Mouse (Mus musculus) cerebellum, adult (tissue): ENCODE data around the gene Tpcn2.

ENCODE experiments used
- ATAC-seq: cut with Nextera tagmentation; 2 replicates; pipeline ENCODE4 v1.9.2; 2017; ENCODE audit warnings: mild to moderate bottlenecking, moderate library complexity, mixed read lengths; ENCODE audit not compliant: insufficient number of reproducible peaks, low FRiP score, low TSS enrichment

Tpcn2 gene

DNA sequence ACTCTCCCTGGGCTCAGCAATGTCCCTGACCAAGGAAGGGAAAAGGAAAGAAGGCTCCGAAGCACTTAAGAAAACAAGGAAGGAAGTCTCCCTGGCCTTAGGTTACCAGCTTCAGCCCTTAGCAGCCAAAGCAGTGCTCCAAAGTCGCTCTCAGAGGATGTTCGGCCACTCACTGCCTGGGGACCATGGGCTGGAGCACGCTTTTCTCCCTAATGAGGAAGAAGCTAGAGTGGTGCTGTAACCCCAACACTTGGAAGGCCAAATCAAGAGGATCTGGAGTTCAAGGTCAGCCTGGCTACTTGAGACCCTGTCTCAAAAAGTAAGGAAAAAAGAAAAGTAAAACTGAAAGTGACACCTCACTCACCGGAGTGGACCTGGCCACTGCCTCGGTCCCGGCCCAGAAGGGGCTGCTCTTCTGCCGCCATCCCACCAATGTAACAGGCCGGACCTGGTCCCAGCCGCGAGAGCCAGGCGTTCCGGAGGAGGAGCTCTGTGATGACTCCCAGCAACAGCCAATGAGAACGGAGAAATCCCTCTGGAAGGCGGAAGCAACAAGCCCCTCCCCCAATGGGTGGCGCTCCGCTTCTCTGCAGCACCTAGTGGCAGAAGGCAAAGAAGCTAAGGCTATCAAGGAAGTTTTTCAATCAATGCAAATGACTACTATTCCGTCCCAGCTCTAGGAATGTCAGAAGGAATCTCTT lies at the start of gene Tpcn2:
Tpcn2 (minus strand) TSS at position 525 of the 701 bp plus-strand sequence.
- peak; percentile 87 for ATAC-seq

DNA sequence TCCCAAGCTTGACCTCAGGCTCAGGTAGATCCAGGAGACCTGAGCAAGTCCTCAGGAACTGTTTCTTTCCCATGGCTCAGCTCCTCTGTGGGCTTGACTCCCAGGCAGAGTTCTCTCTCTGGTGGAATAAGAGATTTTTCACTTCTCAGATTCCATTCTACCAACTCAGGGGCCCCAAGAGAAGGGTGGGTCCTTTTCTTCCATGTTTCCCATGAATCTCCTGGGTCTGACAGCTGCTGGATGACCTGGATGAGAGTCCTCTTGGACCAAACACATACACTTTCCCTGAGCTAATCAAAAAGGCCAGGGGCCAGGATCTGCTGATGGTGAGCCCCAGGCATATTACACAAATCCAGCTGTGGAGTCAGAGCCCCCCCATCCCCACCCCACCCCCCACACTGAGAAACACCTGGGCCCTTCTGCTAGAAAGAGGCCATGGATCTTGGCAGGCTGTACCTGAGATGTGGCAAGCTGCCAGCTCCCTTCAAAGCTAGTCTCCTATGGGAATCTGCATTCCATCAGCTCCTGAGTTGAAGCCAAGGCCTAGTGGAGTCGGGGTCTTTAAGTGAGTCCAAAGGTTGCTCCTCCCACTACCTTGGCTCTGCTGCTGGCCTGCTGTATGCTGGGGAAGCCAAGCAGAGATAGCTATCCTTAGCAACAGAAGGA lies 48.7 kb upstream of the Tpcn2 start:
- no peak for ATAC-seq

DNA sequence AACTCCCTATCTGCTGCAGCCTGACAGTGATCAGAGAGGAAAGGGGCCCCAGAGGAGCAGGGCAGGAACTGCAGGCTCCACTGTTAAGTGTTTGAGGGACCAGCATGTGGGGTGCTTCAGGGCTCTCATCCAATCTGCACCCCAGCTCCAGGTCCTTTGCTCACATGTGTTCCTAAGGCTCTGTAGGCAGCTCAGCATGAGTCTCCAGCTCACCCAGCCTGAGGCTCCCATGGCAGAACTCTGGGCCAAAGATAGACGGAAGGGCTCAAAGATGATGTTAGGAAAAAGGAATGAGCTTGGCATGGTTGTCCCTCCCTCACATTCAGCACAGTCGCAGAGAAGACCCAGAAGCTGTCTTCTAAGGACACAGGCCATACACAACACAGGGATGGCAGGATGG lies 46.8 kb upstream of the Tpcn2 start:
- ATAC-seq, result no peak

DNA sequence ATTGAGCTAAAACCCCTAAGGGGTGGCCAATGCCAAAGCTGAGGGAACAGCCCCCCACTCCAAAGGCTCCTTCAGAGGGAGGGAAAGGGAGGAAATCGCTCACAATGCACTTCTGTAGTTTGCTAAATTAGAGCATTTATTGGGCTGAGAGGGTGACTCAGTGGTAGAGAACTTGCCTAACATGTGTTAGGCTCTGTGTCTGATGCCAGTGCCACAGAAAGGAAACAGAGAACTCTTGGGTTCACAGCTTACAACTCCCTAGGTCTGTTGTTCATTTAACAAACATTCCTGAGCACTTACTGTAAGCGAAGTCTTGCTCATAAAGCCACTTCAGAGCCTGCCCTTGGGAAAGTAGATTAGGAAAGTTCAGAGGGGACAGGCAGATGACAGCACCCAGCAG lies 46.2 kb upstream of the Tpcn2 start:
- ATAC-seq, result no peak

DNA sequence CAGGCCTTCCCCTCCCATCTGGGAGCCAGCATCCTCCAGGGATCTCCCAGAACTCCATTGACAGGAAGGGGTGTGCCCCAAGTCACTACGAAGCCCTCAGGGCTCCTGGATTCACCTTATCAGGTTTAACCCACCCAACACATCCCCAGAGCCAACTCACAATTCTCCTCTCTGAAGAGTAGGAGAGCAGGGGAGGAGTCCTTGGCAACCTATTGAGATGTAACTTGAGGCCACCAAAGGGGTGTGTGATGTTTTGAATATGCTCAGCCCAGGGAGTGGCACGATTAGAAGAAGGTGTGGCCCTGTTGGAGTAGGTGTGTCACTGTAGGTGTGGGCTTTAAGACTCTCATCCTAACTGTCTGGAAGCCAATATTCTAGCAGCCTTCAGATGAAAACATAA lies 41.9 kb upstream of the Tpcn2 start:
- ATAC-seq, result no peak

DNA sequence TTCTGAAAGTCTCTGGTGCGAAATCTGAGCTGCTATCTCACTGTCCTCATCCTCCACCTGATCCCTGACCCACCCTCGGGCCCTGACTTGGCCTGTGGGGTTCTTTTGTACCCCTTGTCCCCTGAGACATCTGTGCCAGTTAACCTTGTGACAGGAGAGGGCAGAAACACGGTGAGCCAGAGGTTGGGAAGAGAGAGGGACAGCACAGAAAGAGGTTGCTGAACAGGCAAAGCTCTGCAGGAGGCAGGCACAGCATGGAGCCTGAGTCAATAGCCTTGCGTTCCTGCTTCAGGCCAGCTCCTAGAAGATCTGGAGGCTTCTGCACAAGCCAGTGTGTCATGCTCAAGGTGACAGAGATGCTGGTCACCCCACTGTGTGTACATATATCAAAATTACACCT lies 39.8 kb upstream of the Tpcn2 start:
- no peak for ATAC-seq

DNA sequence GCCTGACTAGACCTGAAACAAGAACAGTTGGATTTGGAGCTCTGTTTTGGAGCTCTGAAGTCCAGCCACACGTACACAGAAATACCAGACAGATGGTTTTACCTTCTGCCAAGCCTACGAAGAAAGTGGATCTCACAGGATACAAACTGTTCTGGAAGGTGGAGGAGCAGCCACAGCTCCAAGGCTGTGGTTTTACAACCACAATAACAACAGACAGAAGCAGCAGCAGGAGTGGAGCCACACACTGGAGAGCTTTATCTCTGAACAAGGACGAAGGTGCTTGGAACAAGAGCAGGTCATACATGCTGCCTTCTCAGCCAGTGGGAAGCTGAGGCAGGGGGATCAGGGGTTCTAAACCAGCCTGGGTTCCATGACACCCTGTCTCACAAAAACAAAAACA lies 35.7 kb upstream of the Tpcn2 start:
- ATAC-seq, result peak; percentile 71; the same call in 1 of the 2 replicates

DNA sequence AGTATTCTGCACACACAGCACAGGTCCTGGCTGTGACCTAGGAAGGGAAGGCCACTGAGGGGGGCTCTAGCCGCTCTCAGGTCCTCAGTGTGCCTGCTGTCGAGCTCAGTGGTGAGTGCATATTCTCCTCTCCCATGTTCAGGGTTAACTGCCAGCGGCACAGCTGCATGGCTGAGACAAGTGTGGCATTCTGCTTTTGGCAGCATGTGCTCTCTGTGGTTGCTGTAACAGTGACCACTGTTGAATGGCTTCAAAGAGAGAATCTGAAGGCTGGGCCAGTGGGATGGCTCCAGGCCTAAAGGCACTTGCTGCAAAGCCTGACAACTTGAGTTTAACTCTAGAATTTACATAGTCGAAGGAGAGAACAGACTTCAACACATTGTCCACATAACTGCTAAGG lies 33.7 kb upstream of the Tpcn2 start:
- ATAC-seq, result no peak

DNA sequence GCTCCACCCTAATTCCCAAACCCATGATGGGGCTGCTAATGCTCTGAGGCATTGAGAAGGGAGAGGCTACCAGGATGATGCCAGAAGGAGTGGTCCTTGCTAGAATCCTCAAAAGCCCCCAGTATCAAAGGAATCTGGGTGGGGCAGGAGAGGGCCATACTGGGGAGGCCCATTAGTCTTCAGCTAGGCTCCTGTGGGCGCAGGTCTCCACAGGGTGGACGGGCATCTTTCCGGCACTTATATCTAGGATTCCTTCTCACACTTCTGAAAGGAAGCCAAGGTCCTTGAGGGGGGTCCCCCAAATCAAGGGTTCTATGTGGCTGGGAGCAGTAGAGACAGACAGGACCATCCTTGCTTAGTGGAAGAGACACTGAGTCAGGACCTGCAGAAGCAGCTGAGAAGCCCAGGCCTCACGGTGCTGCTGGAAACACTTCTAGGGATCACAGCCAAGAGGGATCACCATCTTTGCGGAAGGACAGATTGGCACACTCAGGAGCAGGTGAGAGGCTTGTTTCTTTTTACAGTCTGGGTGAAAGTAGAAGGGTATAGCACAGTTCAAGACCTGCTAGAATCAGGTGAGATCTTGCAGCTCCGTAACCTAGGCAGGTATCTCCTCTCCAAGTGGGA lies 31.1 kb upstream of the Tpcn2 start, which contains the start of gene Mrgprd:
Mrgprd (plus strand) TSS at position 51 of the 627 bp plus-strand sequence.
- ATAC-seq, result no peak

DNA sequence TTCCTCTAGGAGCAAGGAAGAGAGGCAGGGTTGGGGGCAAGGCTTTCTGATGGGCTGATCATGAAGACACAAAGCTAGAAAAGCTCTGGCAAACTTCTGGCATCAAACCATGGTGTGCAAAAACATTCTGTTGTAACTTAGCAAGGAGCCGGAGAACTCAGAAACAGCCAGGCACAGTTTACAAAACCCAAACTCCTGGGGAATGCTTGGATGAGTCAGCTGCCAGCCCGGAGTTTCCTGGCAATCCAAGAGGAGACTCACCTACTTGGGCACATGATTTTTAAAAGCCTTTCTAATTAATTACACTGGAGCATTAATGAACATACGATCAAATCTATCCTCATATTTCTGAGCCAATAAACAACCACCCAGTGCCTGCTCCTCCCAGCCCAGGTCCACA lies 28.3 kb upstream of the Tpcn2 start:
- ATAC-seq, result no peak

DNA sequence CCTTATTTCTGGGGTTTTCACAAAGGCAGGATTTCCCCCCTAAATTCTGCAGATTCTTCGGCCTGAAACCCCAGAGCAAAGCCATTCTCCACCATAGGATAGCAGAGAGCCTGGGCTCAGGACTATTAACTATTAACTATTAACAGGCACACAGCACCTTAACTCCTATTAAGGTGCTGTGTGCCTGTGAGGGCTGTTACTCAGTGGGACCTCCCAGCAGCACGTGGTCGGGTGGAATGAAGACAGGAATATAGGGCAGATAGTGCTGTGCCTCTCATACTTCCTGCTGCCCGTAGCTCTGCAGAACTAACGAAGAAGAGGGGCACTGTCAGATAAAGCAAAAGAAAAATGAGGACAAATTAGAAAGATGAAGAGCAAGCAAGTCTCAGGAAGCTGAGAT lies 26.7 kb upstream of the Tpcn2 start:
- no peak for ATAC-seq

DNA sequence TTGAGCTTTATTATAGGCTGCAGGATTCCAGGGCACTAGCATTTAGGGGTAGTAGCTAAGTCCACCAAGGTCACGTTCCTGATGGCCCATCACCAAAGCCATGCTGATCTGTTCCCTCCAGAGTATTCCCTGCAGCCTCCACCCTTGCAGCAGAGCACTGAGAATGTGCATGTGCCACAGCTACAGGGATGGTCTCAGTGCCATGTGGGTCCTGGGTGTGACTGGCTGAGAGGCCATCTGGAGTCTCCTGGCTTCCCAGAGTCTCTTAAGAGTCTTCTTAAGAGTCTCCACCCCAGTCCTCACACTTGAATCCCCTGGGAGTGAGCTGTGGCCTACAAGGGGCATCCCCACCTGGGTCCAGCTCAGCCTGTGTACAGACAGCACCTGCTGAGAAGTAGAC lies 26.1 kb upstream of the Tpcn2 start:
- no peak for ATAC-seq

DNA sequence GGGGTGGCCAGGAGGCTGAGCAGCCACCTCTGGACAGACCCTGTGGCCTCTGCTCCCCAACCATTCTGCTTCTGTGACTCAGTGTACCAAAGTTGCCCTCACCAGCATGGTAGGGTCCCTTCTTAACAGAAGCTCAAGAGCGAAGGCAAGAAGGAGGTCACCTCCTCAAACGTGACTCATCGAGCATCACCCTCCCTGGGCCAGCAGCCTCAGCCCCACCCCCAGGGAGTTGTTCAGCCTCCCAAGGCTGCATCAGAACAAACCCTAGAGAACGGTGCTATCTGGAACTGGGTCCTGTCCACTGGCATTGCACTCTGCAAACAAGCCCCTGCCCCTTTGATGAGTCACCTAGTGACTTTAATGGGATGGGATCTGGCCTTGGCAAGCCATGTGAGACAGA lies 25.1 kb upstream of the Tpcn2 start:
- no peak for ATAC-seq

DNA sequence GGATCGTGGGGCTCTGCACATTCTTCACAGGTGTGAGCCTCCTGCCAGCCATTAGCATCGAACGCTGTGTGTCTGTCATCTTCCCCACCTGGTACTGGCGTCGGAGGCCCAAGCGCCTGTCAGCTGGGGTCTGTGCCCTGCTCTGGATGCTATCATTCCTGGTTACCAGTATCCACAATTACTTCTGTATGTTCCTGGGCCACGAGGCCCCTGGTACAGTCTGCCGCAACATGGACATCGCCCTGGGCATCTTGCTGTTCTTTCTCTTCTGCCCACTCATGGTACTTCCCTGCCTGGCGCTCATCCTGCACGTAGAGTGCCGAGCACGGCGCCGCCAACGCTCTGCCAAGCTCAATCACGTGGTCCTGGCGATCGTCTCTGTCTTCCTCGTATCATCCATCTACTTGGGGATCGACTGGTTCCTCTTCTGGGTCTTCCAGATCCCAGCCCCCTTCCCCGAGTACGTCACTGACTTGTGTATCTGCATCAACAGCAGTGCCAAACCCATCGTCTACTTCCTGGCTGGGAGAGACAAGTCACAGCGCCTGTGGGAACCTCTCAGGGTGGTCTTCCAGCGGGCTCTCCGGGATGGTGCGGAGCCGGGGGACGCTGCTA lies 24.4 kb upstream of the Tpcn2 start:
- ATAC-seq, result no peak

DNA sequence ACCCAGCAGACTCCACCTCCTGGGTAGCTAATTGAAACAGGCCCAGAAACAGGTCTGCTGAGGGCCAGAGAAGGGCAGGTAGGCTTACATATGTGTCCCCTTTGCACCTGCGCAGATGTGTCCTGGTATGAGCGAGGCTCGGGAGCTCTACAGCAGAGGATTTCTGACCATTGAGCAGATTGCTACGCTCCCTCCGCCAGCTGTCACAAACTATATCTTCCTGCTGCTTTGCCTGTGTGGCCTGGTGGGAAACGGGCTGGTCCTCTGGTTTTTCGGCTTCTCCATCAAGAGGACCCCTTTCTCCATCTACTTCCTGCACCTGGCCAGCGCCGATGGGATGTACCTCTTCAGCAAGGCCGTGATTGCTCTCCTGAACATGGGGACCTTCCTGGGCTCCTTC lies 23.8 kb upstream of the Tpcn2 start:
- no peak for ATAC-seq

DNA sequence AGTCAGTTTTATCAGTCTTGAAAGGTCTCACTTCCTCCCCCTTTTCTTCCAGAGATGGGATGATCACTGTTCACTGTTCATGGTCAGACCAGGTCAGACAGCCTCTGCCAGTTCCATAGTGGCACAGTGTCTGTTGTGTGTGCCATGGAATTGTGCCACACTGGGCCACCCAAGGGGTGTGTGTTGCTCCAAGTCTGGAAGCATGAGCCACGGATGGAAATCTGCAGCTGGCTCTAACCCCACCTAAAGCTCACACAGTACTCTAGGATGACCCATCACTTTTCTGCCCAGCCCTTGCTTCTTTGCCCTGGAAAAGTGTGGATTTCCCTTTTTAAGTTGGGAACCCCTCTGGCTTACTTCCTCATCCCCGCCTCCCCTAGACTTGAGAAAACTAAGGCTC lies 20.3 kb upstream of the Tpcn2 start:
- no peak for ATAC-seq

DNA sequence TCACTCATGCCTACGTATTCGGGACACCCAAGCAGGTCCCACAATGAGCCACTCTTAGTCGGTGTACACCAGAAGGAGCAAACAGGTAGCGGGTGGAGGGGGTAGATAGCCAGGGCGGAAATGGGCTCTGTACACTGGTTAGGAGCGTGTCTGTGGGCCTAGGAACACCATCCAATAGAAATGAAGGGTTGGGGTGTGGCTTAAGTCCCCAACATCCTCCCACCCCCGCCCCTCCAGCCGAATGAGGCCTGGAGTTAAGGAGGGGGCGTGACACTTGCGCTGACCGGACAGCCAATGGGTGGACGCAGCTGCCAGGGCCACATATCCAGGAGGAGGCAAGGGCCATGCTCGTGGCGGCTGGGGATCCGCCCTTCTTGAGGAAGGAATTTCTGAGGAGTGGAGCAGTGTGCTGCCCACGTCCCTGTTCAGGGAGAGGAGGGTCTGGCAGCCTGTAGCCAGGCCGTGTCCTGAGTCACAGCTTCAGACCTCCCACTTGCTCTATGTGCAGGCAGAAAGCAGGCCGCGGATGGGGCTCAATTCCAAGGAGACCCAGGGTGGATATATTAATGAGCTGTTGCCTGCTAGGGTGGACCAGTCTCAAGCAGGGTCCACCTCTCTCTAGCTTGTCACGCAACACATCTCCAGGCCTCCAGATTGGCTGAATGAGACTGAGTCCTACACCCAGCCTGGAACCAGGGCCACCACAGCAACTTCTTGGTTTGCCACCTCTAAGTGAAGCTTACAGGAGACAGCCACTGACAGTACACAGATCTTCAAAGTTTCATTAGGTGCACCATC lies 18.9 kb upstream of the Tpcn2 start:
- peak; percentile 50 for ATAC-seq

DNA sequence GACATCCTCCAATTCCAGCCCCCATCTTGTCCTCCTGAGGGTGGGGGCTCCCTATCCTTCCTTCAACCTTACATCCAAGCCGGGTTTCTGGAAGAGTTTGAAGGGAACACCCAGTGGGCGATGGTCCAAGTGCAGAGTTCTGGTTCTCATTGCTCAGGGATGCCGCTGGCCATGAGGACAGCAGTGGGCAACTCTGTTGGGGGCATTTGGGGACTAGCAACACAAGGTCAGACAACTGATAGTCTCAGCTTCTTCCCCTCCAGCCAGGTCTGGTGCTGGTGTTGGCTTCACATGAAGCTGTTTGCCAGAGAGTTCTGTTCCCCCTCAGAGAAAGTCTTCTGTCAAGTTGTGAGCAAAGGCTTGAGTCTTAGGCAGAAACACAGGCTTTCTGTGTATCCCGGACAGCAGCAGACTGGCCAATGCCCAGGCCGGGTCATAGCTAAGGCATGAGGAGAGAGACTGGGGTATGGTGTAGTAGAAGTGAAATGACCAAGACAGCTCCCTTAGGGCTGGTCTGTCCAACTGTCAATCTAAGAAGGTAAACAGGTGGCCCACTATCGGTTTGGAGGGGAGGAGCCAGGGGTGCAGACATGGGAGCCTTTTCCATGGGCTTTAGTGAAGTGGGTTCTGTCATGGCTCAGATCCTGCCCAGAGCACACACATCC lies 17.7 kb upstream of the Tpcn2 start:
- no peak for ATAC-seq

DNA sequence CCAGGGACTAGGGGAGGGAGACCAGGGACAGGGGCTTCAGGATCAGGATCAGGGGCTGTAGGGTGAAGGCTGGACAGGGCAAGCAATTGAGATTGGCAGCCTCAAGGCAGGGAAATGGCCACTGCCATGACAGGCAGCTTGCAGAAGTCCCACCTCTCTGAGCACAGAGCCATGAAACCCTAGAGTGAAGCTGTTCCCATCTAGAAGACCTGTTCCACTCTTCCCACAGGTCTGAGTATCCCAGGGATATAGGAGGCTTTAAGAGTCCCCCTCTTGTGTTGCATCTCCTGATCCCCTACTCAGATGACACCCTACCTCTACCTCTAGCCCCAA lies 17.2 kb upstream of the Tpcn2 start:
- ATAC-seq, result peak; percentile 10; the same call in 1 of the 2 replicates
